Mouse (Mus musculus) myocyte (in vitro differentiated cells): ENCODE results near the gene Nos1ap. TPM values are rescaled to one million over a fixed set of nuclear protein-coding genes. Genes with fewer than 3 reads are reported as not detected.

Experiments
- H3K27me3 ChIP-seq: one replicate; pipeline ENCODE4 v1.6.1; 2011; ENCODE audit not compliant: control insufficient read depth, insufficient read depth, insufficient read length
- H3K36me3 ChIP-seq: one replicate; pipeline ENCODE4 v1.6.1; 2011; ENCODE audit not compliant: control insufficient read depth, insufficient read depth
- H3K4me2 ChIP-seq: one replicate; pipeline ENCODE4 v1.6.1; 2011; ENCODE audit warnings: low read depth, control low read depth
- H3K4me3 ChIP-seq: one replicate; pipeline ENCODE4 v1.5.1; 2011; ENCODE audit warnings: mild to moderate bottlenecking, control low read depth, moderate library complexity
- H3K79me2 ChIP-seq: one replicate; pipeline ENCODE4 v1.6.1; 2011; ENCODE audit not compliant: control insufficient read depth, insufficient read depth
- H3ac ChIP-seq: one replicate; pipeline ENCODE4 v1.6.1; 2011; ENCODE audit not compliant: control insufficient read depth, insufficient read length
- CEBPB ChIP-seq: IDR thresholded peaks from 2 replicates; pipeline ENCODE4 v1.6.1; 2011; ENCODE audit warnings: mild to moderate bottlenecking, moderate library complexity; ENCODE audit not compliant: poor library complexity, insufficient read depth, severe bottlenecking
- E2F4 ChIP-seq: IDR thresholded peaks from one replicate; pipeline ENCODE4 v1.6.1; 2011; ENCODE audit warnings: mild to moderate bottlenecking, control low read depth, moderate library complexity; ENCODE audit not compliant: insufficient read depth
- MAX ChIP-seq: IDR thresholded peaks from one replicate; pipeline ENCODE4 v1.6.1; 2011; ENCODE audit warnings: low read depth, mild to moderate bottlenecking, control low read depth
- MYOD1 ChIP-seq, 3 experiments: IDR thresholded peaks; one replicate each; pipeline ENCODE4 v1.6.1; 2011; ENCODE audit warnings: control low read depth in 2 of 3, low read depth in 2 of 3, mild to moderate bottlenecking in 2 of 3, moderate library complexity in 1 of 3; ENCODE audit not compliant: insufficient read length in 2 of 3, control insufficient read depth in 1 of 3
- MYOG ChIP-seq, 3 experiments: IDR thresholded peaks; one replicate each; pipeline ENCODE4 v1.6.1; 2011; ENCODE audit warnings: control low read depth in 2 of 3, low read depth in 2 of 3, mild to moderate bottlenecking in 2 of 3; ENCODE audit not compliant: insufficient read length in 2 of 3, control insufficient read depth in 1 of 3, insufficient read depth in 1 of 3
- POLR2A ChIP-seq: IDR thresholded peaks from one replicate; pipeline ENCODE4 v1.6.1; 2011; ENCODE audit warnings: low read depth, mild to moderate bottlenecking, control low read depth, moderate library complexity; ENCODE audit not compliant: insufficient read length
- POLR2AphosphoS2 ChIP-seq: IDR thresholded peaks from one replicate; pipeline ENCODE4 v1.6.1; 2011; ENCODE audit warnings: low read depth, control low read depth; ENCODE audit not compliant: insufficient read length
- REST ChIP-seq: IDR thresholded peaks from one replicate; pipeline ENCODE4 v1.6.1; 2011; ENCODE audit warnings: mild to moderate bottlenecking, control low read depth, moderate library complexity; ENCODE audit not compliant: insufficient read depth, insufficient read length
- SRF ChIP-seq: IDR thresholded peaks from one replicate; pipeline ENCODE4 v1.6.1; 2011; ENCODE audit warnings: low read depth; ENCODE audit not compliant: control insufficient read depth, insufficient read length
- TCF12 ChIP-seq: IDR thresholded peaks from one replicate; pipeline ENCODE4 v1.6.1; 2011; ENCODE audit warnings: mild to moderate bottlenecking, control low read depth; ENCODE audit not compliant: poor library complexity, insufficient read depth, severe bottlenecking
- TCF3 ChIP-seq: IDR thresholded peaks from one replicate; pipeline ENCODE4 v1.6.1; 2011; ENCODE audit warnings: low read depth, control low read depth; ENCODE audit not compliant: insufficient read length
- USF1 ChIP-seq: IDR thresholded peaks from one replicate; pipeline ENCODE4 v1.6.1; 2011; ENCODE audit warnings: low read depth, mild to moderate bottlenecking, control low read depth, moderate library complexity
- polyA plus RNA-seq: library from polyadenylated mRNA; unstranded; fragments of >200 nt; fragmentation: generic; extraction: Trizol; gene quantifications from one replicate; pipeline ENCODE4 v1.2.1, GENCODE M21; 2012; ENCODE audit warnings: missing spikeins

Nos1ap gene
- polyA plus RNA-seq, 1 experiment: 0.14 TPM

- no peaks in the 10 kb centered on the region for H3K36me3 ChIP-seq
- H3K4me3 ChIP-seq: no peak overlapping the region
- H3ac ChIP-seq: no peak overlapping the region
- H3K27me3 ChIP-seq: peaks cover 19% of the 10 kb centered on the region
- TF ChIP-seq REST (no peak), MAX (no peak)
- no peak overlapping the region for H3K4me2 ChIP-seq
- no peaks in the 10 kb centered on the region for H3K79me2 ChIP-seq
Measured at GRCm38 (mm10) chr1:170432288-170432687, 157.4 kb downstream of the Nos1ap start.

DNA sequence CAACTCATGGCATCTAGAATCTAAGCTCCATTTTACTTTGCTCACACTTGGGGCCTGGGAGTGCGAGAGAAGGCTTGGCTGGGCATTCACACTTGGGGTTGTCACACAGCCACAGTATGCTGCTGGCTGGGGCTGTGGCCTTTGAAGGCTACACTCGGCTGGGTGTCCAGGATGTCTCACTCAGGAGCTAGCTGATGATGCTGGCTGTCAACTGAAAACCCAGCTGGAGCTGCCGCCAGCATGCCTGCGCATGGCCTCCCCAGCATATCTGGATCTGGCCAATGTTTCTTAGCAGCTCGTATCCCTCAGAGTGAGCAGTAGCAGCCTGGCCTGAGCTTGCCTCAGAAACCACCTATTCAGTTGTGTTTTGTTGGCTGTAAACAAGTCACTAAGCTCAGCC lies 158.3 kb downstream of the Nos1ap start:
- Histone ChIP-seq H3K79me2 (no peaks in the 10 kb centered on the region), H3K4me3 (no peak overlapping the region), H3ac (no peak overlapping the region), H3K27me3 (peaks cover 19% of the 10 kb centered on the region), H3K4me2 (no peak overlapping the region), H3K36me3 (no peaks in the 10 kb centered on the region)
- TF ChIP-seq MYOD1 (IDR thresholded peaks at IDR 0.05; ENCODE audit: control insufficient read depth in 1 of 3, insufficient read length in 2 of 3, low read depth in 2 of 3): no peak
- TF ChIP-seq POLR2AphosphoS2: no peak
- TF ChIP-seq MAX: no peak
- TF ChIP-seq SRF: no peak
- no peak for TF ChIP-seq TCF3
- no peak for TF ChIP-seq USF1
- no peak for TF ChIP-seq REST
- TF ChIP-seq POLR2A: no peak
- no peak for TF ChIP-seq TCF12
- TF ChIP-seq CEBPB: no peak
- TF ChIP-seq E2F4: no peak
- no peak for TF ChIP-seq MYOG (IDR thresholded peaks at IDR 0.05; ENCODE audit: control insufficient read depth in 1 of 3, insufficient read depth in 1 of 3, insufficient read length in 2 of 3, low read depth in 2 of 3)

GRCm38 (mm10) chr1:170430660-170431059 lies 159.0 kb downstream of the Nos1ap start:
- no peaks in the 10 kb centered on the region for H3K79me2 ChIP-seq
- no peak overlapping the region for H3ac ChIP-seq
- H3K27me3 ChIP-seq: peaks cover 19% of the 10 kb centered on the region
- H3K4me2 ChIP-seq: no peak overlapping the region
- no peaks in the 10 kb centered on the region for H3K36me3 ChIP-seq
- TF ChIP-seq POLR2AphosphoS2: no peak
- TF ChIP-seq E2F4: no peak
- no peak overlapping the region for H3K4me3 ChIP-seq

DNA sequence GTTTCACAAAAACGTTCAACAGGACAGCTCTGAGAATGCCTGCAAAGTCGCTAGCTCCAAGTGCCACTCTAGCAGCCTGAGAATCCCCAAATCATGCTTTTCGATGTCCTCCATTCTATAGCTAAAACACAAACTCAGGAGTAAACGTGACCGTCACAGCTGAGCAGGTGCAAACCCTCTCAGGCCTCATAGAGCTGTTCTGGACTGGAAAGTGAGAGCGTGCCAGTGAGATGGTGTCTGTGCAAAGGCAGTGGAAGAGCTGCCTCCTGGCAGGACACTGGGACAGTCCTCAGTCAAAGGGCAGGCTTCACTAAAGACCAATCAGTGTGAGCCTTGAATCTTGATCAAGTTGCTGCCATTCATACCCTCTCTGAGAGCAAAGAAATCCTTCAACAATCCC lies 160.0 kb downstream of the Nos1ap start:
- no peaks in the 10 kb centered on the region for H3K36me3 ChIP-seq
- H3K4me3 ChIP-seq: no peak overlapping the region
- peaks cover 19% of the 10 kb centered on the region for H3K27me3 ChIP-seq
- H3K4me2 ChIP-seq: no peak overlapping the region
- TF ChIP-seq E2F4 (no peak), POLR2A (no peak), CEBPB (no peak), MYOG (IDR thresholded peaks at IDR 0.05; ENCODE audit: control insufficient read depth in 1 of 3, insufficient read depth in 1 of 3, insufficient read length in 2 of 3, low read depth in 2 of 3) (no peak), USF1 (no peak), MAX (no peak)
- no peaks in the 10 kb centered on the region for H3K79me2 ChIP-seq
- no peak overlapping the region for H3ac ChIP-seq

DNA sequence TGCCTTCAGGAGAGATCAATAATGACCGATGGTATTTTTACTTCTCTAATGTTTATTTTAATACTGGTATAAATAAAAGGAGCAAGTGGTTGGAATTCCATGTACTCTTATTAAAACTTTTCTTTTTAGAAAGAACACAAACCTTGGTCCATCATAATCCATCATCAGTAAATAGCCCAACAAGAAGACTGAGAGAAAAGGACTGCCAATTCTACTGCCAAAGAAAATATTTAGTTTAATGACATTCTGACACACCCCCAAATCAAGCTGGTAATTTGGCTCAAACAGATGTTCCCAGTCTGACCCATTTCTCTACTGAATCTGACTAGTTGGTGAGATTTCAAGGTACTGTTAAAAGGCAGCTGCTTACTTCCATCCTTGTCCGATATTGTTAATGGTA lies 161.5 kb downstream of the Nos1ap start:
- Histone ChIP-seq H3K36me3 (no peaks in the 10 kb centered on the region), H3K4me2 (no peak overlapping the region), H3K79me2 (no peaks in the 10 kb centered on the region), H3K27me3 (peaks cover 19% of the 10 kb centered on the region), H3K4me3 (no peak overlapping the region), H3ac (no peak overlapping the region)
- TF ChIP-seq POLR2AphosphoS2 (no peak), MYOD1 (IDR thresholded peaks at IDR 0.05; ENCODE audit: control insufficient read depth in 1 of 3, insufficient read length in 2 of 3, low read depth in 2 of 3) (no peak), REST (no peak), E2F4 (no peak), TCF12 (no peak), MAX (no peak), POLR2A (no peak), TCF3 (no peak), MYOG (IDR thresholded peaks at IDR 0.05; ENCODE audit: control insufficient read depth in 1 of 3, insufficient read depth in 1 of 3, insufficient read length in 2 of 3, low read depth in 2 of 3) (no peak), USF1 (no peak), SRF (no peak)
